Mouse (Mus musculus) hindbrain, embryonic 12.5 days (tissue): ENCODE data around the gene Zfp287. TPM values are rescaled to one million over a fixed set of nuclear protein-coding genes. Genes with fewer than 3 reads are reported as not detected.
A peak's percentile ranks its signal among the peaks of the same experiment; 100 is the strongest.
"Not testable (repeated sequence)": the region's sequence is repeated elsewhere in the genome, so short reads cannot be mapped to it uniquely, and the experiment has no call there.

Experiments
- ATAC-seq: fragments of 200-750 bp; cut with Nextera tagmentation; 2 replicates; pipeline ENCODE4 v1.8.0; 2017; ENCODE audit warnings: moderate TSS enrichment; ENCODE audit not compliant: low FRiP score
- H3K27ac ChIP-seq: fragments of 300-500 bp; sonication (generic); 2 replicates; pipeline ENCODE4 v1.5.1; 2016; ENCODE audit warnings: mild to moderate bottlenecking
- H3K27me3 ChIP-seq: fragments of 300-500 bp; sonication (generic); 2 replicates; pipeline ENCODE4 v1.6.1; 2016; ENCODE audit warnings: mild to moderate bottlenecking
- H3K36me3 ChIP-seq: fragments of 300-500 bp; sonication (generic); 2 replicates; pipeline ENCODE4 v1.6.1; 2016; ENCODE audit warnings: mild to moderate bottlenecking
- H3K4me1 ChIP-seq: fragments of 300-500 bp; sonication (generic); 2 replicates; pipeline ENCODE4 v1.6.1; 2016
- H3K4me2 ChIP-seq: fragments of 300-500 bp; sonication (generic); replicated peaks from 2 replicates; pipeline ENCODE4 v1.6.1; 2016; ENCODE audit warnings: mild to moderate bottlenecking
- H3K4me3 ChIP-seq: fragments of 300-500 bp; sonication (generic); 2 replicates; pipeline ENCODE4 v1.5.1; 2016; ENCODE audit warnings: mild to moderate bottlenecking
- H3K9ac ChIP-seq: fragments of 300-500 bp; sonication (generic); 2 replicates; pipeline ENCODE4 v1.6.1; 2016; ENCODE audit warnings: mild to moderate bottlenecking, moderate library complexity
- H3K9me3 ChIP-seq: fragments of 300-500 bp; sonication (generic); replicated peaks from 2 replicates; pipeline ENCODE4 v1.6.1; 2016; ENCODE audit warnings: mild to moderate bottlenecking
- WGBS: fragments of 180-500 bp; shearing (Covaris S2); methylation state at CpG from one replicate; pipeline ENCODE4 v1.1.7; 2016; 5-methylcytosine and 5-hydroxymethylcytosine counted together
- polyA plus RNA-seq: library from polyadenylated mRNA; unstranded; fragments of >200 nt; fragmentation: Nextera tagmentation; extraction: Ambion mirVana; gene quantifications from 2 replicates; pipeline ENCODE4 v1.2.1, GENCODE M21; 2016

The Zfp287 gene
- 20.8 and 21.1 TPM in 2 replicates for polyA plus RNA-seq

GRCm38 (mm10) chr11:62731311-62732021, at the start of gene Zfp287:
Gene Zfp287 (minus strand): TSS chr11:62731905.
- ATAC-seq, result peak; percentile 99
- H3K9me3 ChIP-seq, result no peaks in the 10 kb centered on the region
- WGBS, result under 1% methylated on average over 48 of the region's 48 CpGs

GRCm38 (mm10) chr11:62776510-62776909, 44.8 kb upstream of the Zfp287 start:
- no peak overlapping the region for H3K4me2 ChIP-seq
- H3K9ac ChIP-seq, result no peak overlapping the region
- no peak overlapping the region for H3K4me3 ChIP-seq
- H3K27me3 ChIP-seq, result no peaks in the 10 kb centered on the region
- H3K27ac ChIP-seq, result no peak overlapping the region
- H3K9me3 ChIP-seq, result peaks cover 64% of the 10 kb centered on the region
- H3K4me1 ChIP-seq, result no peaks in the 10 kb centered on the region
- 95% methylated on average over 7 of the region's 7 CpGs for WGBS
- peaks cover 58% of the 10 kb centered on the region for H3K36me3 ChIP-seq
- ATAC-seq, result no peak

More at GRCm38 (mm10) chr11:62731311-62732021, at the start of gene Zfp287:
- peak within 1 kb of the TSS; percentile 84 for H3K9ac ChIP-seq
- peak within 1 kb of the TSS; percentile 96 for H3K27ac ChIP-seq
- H3K4me3 ChIP-seq, result peak within 1 kb of the TSS; percentile 76
- H3K4me2 ChIP-seq, result peak within 1 kb of the TSS; percentile 60
- peaks cover 12% of the 10 kb centered on the region; the same call in 1 of the 2 replicates for H3K36me3 ChIP-seq
- peaks cover 4% of the 10 kb centered on the region; the same call in 1 of the 2 replicates for H3K27me3 ChIP-seq
- peaks cover 14% of the 10 kb centered on the region for H3K4me1 ChIP-seq

- peaks cover 9% of the 10 kb centered on the region for H3K27me3 ChIP-seq
- ATAC-seq, result no peak
Measured at GRCm38 (mm10) chr11:62760755-62761457, 29.2 kb upstream of the Zfp287 start.

GRCm38 (mm10) chr11:62758491-62758890, 26.8 kb upstream of the Zfp287 start:
- ATAC-seq, result no peak
- Histone ChIP-seq H3K4me3 (no peak overlapping the region), H3K9ac (no peak overlapping the region), H3K4me2 (no peak overlapping the region), H3K27me3 (peaks cover 15% of the 10 kb centered on the region), H3K4me1 (peaks cover 8% of the 10 kb centered on the region; the same call in 1 of the 2 replicates), H3K9me3 (no peaks in the 10 kb centered on the region), H3K36me3 (no peaks in the 10 kb centered on the region), H3K27ac (no peak overlapping the region)
- WGBS, result 90% methylated on average over 11 of the region's 11 CpGs

More at GRCm38 (mm10) chr11:62760755-62761457, 29.2 kb upstream of the Zfp287 start:
- Histone ChIP-seq H3K27ac (no peak overlapping the region), H3K9ac (no peak overlapping the region), H3K9me3 (no peaks in the 10 kb centered on the region), H3K4me3 (no peak overlapping the region), H3K36me3 (no peaks in the 10 kb centered on the region), H3K4me2 (no peak overlapping the region), H3K4me1 (peaks cover 8% of the 10 kb centered on the region; the same call in 1 of the 2 replicates)
- 78% methylated on average over 9 of the region's 9 CpGs for WGBS

GRCm38 (mm10) chr11:62757906-62758305, 26.2 kb upstream of the Zfp287 start:
- H3K27me3 ChIP-seq, result peaks cover 15% of the 10 kb centered on the region
- WGBS, result 77% methylated on average over 6 of the region's 6 CpGs
- H3K4me2 ChIP-seq, result no peak overlapping the region
- H3K4me1 ChIP-seq, result peaks cover 8% of the 10 kb centered on the region; the same call in 1 of the 2 replicates
- H3K9ac ChIP-seq, result no peak overlapping the region
- ATAC-seq, result no peak
- no peak overlapping the region for H3K4me3 ChIP-seq
- no peaks in the 10 kb centered on the region for H3K36me3 ChIP-seq
- no peaks in the 10 kb centered on the region for H3K9me3 ChIP-seq
- no peak overlapping the region for H3K27ac ChIP-seq

GRCm38 (mm10) chr11:62757143-62757507, 25.4 kb upstream of the Zfp287 start:
- peak overlapping the region; percentile 51; the same call in 1 of the 2 replicates for H3K9ac ChIP-seq
- peaks cover 8% of the 10 kb centered on the region; the same call in 1 of the 2 replicates for H3K4me1 ChIP-seq
- WGBS, result 8% methylated on average over 7 of the region's 7 CpGs
- H3K27ac ChIP-seq, result no peak overlapping the region
- peak overlapping the region; percentile 28 for H3K4me3 ChIP-seq
- no peaks in the 10 kb centered on the region for H3K9me3 ChIP-seq
- H3K27me3 ChIP-seq, result peaks cover 15% of the 10 kb centered on the region
- peak overlapping the region; percentile 51 for H3K4me2 ChIP-seq
- ATAC-seq, result peak; percentile 71
- H3K36me3 ChIP-seq, result no peaks in the 10 kb centered on the region

GRCm38 (mm10) chr11:62756456-62757142, 24.9 kb upstream of the Zfp287 start:
- Histone ChIP-seq H3K36me3 (no peaks in the 10 kb centered on the region), H3K4me3 (peak overlapping the region; percentile 28), H3K27me3 (peaks cover 15% of the 10 kb centered on the region), H3K27ac (peak overlapping the region; percentile 12; the same call in 1 of the 2 replicates), H3K4me1 (peaks cover 8% of the 10 kb centered on the region; the same call in 1 of the 2 replicates), H3K4me2 (peak overlapping the region; percentile 51), H3K9ac (peak overlapping the region; percentile 51), H3K9me3 (no peaks in the 10 kb centered on the region)
- ATAC-seq, result peak; percentile 97
- WGBS, result 7% methylated on average over 36 of the region's 36 CpGs

- no peak for ATAC-seq
Measured at GRCm38 (mm10) chr11:62752780-62753179, 21.1 kb upstream of the Zfp287 start, which contains the start of gene Gm10428. Gene Gm10428 (plus strand): TSS chr11:62753100.

GRCm38 (mm10) chr11:62752191-62752590, 20.5 kb upstream of the Zfp287 start:
- Histone ChIP-seq H3K4me3 (no peak overlapping the region), H3K4me2 (no peak overlapping the region), H3K9ac (no peak overlapping the region), H3K9me3 (no peaks in the 10 kb centered on the region), H3K36me3 (no peaks in the 10 kb centered on the region), H3K4me1 (peaks cover 6% of the 10 kb centered on the region; the same call in 1 of the 2 replicates), H3K27ac (no peak overlapping the region), H3K27me3 (peaks cover 15% of the 10 kb centered on the region)
- WGBS, result 78% methylated on average over 11 of the region's 11 CpGs
- no peak for ATAC-seq

More at GRCm38 (mm10) chr11:62752780-62753179, 21.1 kb upstream of the Zfp287 start, which contains the start of gene Gm10428:
- H3K4me2 ChIP-seq, result no peak within 1 kb of the TSS
- no peak within 1 kb of the TSS for H3K27ac ChIP-seq
- H3K9me3 ChIP-seq, result no peaks in the 10 kb centered on the region
- H3K4me3 ChIP-seq, result no peak within 1 kb of the TSS
- peaks cover 8% of the 10 kb centered on the region; the same call in 1 of the 2 replicates for H3K4me1 ChIP-seq
- 90% methylated on average over 8 of the region's 8 CpGs for whole genome bisulfite sequencing
- no peaks in the 10 kb centered on the region for H3K36me3 ChIP-seq
- peaks cover 13% of the 10 kb centered on the region for H3K27me3 ChIP-seq
- H3K9ac ChIP-seq, result no peak within 1 kb of the TSS

GRCm38 (mm10) chr11:62749445-62749844, 17.7 kb upstream of the Zfp287 start:
- not testable (repeated sequence) for H3K36me3 ChIP-seq, H3K9me3 ChIP-seq, H3K4me3 ChIP-seq, H3K27ac ChIP-seq, H3K9ac ChIP-seq, H3K4me1 ChIP-seq, H3K4me2 ChIP-seq, ATAC-seq
- H3K27me3 ChIP-seq, result peaks cover 11% of the 10 kb centered on the region; the same call in 1 of the 2 replicates
- WGBS, result 93% methylated on average over 13 of the region's 13 CpGs

- Histone ChIP-seq H3K9ac (no peak overlapping the region), H3K9me3 (no peaks in the 10 kb centered on the region), H3K27me3 (peaks cover 11% of the 10 kb centered on the region; the same call in 1 of the 2 replicates), H3K27ac (no peak overlapping the region), H3K4me1 (no peaks in the 10 kb centered on the region), H3K4me2 (no peak overlapping the region), H3K4me3 (no peak overlapping the region), H3K36me3 (no peaks in the 10 kb centered on the region)
- WGBS, result 73% methylated on average over 4 of the region's 4 CpGs
- ATAC-seq, result no peak
Measured at GRCm38 (mm10) chr11:62748062-62748461, 16.4 kb upstream of the Zfp287 start.

- H3K4me3 ChIP-seq, result no peak overlapping the region
- H3K9ac ChIP-seq, result no peak overlapping the region
- ATAC-seq, result no peak
- no peak overlapping the region for H3K27ac ChIP-seq
- no peaks in the 10 kb centered on the region for H3K9me3 ChIP-seq
- 74% methylated on average over 9 of the region's 9 CpGs for WGBS
- H3K4me1 ChIP-seq, result no peaks in the 10 kb centered on the region
- no peak overlapping the region for H3K4me2 ChIP-seq
- H3K36me3 ChIP-seq, result no peaks in the 10 kb centered on the region
- H3K27me3 ChIP-seq, result peaks cover 11% of the 10 kb centered on the region; the same call in 1 of the 2 replicates
Measured at GRCm38 (mm10) chr11:62747227-62747626, 15.5 kb upstream of the Zfp287 start.
